Mouse (Mus musculus) heart, postnatal 0 days (tissue): ENCODE measurements at regions not wholly inside any gene's neighbourhood (a gene's known extent, or its start where the extent isn't known, plus 50 kb on each side); places are given as distances from the start of the nearest gene placed in this dataset.

Source experiments
- ATAC-seq: fragments of 200-750 bp; cut with Nextera tagmentation; 2 replicates; pipeline ENCODE4 v1.8.0; 2017; ENCODE audit warnings: low read depth, moderate number of reproducible peaks, moderate library complexity; ENCODE audit not compliant: insufficient read depth
- DNase-seq: peaks from one replicate; pipeline ENCODE4 v3.0.0-alpha.2; 2016; ENCODE audit warnings: low spot score
- H3K27ac ChIP-seq: fragments of 300-500 bp; sonication (generic); 2 replicates; pipeline ENCODE4 v1.5.1; 2014; ENCODE audit warnings: low read depth, mild to moderate bottlenecking
- H3K27me3 ChIP-seq: fragments of 300-500 bp; sonication (generic); 2 replicates; pipeline ENCODE4 v1.6.1; 2014; ENCODE audit warnings: low read length, mixed read lengths; ENCODE audit not compliant: control insufficient read depth, insufficient read depth
- H3K36me3 ChIP-seq: fragments of 300-500 bp; sonication (generic); replicated peaks from 2 replicates; pipeline ENCODE4 v1.6.1; 2014; ENCODE audit warnings: low read length, mixed read lengths; ENCODE audit not compliant: control insufficient read depth, insufficient read depth
- H3K4me1 ChIP-seq: fragments of 300-500 bp; sonication (generic); 2 replicates; pipeline ENCODE4 v1.6.1; 2014; ENCODE audit warnings: antibody characterized with exemption; ENCODE audit not compliant: control insufficient read depth, insufficient read depth
- H3K4me2 ChIP-seq: fragments of 300-500 bp; sonication (generic); 2 replicates; pipeline ENCODE4 v1.6.1; 2014; ENCODE audit warnings: low read depth, mild to moderate bottlenecking, low read length, moderate library complexity
- H3K4me3 ChIP-seq: fragments of 300-500 bp; sonication (generic); 2 replicates; pipeline ENCODE4 v1.5.1; 2014; ENCODE audit warnings: low read depth, low read length
- H3K9ac ChIP-seq: fragments of 300-500 bp; sonication (generic); replicated peaks from 2 replicates; pipeline ENCODE4 v1.6.1; 2014; ENCODE audit warnings: low read depth, low read length, mixed read lengths
- H3K9me3 ChIP-seq: fragments of 300-500 bp; sonication (generic); replicated peaks from 2 replicates; pipeline ENCODE4 v1.6.1; 2016; ENCODE audit warnings: low read length; ENCODE audit not compliant: control insufficient read depth
- CTCF ChIP-seq: IDR thresholded peaks from 2 replicates; pipeline ENCODE4 v1.5.1; 2016; ENCODE audit warnings: antibody characterized with exemption, control low read depth, low read depth
- EP300 ChIP-seq: IDR thresholded peaks from 2 replicates; pipeline ENCODE4 v1.6.1; 2016; ENCODE audit warnings: antibody characterized with exemption, low read depth
- WGBS: fragments of 180-500 bp; shearing (Covaris S2); extraction: QIAGEN DNeasy Blood & Tissue Kit; methylation state at CpG from one replicate; pipeline ENCODE4 v1.1.7; 2014; 5-methylcytosine and 5-hydroxymethylcytosine counted together

GRCm38 (mm10) chr9:92907102-92907501 is 365.1 kb downstream of the Plod2 start:
- DNase-seq (no peak), ATAC-seq (no peak)
- Histone ChIP-seq H3K9ac (no peak overlapping the region), H3K36me3 (no peaks in the 10 kb centered on the region), H3K9me3 (no peaks in the 10 kb centered on the region), H3K27me3 (no peaks in the 10 kb centered on the region), H3K4me2 (no peak overlapping the region), H3K4me3 (no peak overlapping the region), H3K27ac (no peak overlapping the region), H3K4me1 (no peaks in the 10 kb centered on the region)
- TF ChIP-seq EP300 (no peak), CTCF (no peak)

GRCm38 (mm10) chr9:92919396-92919795 is 377.4 kb downstream of the Plod2 start:
- WGBS: 67% methylated on average over 1 of the region's 1 CpGs

GRCm38 (mm10) chr9:92930231-92930966 is 388.4 kb downstream of the Plod2 start:
- TF ChIP-seq CTCF: no peak
- no peak for TF ChIP-seq EP300
- no peak for DNase-seq
- 65% methylated on average over 6 of the region's 6 CpGs for WGBS
- Histone ChIP-seq H3K9ac (no peak overlapping the region), H3K4me2 (no peak overlapping the region), H3K36me3 (no peaks in the 10 kb centered on the region), H3K27me3 (no peaks in the 10 kb centered on the region), H3K9me3 (peaks cover 6% of the 10 kb centered on the region; the same call in 1 of the 2 replicates), H3K4me3 (no peak overlapping the region), H3K4me1 (no peaks in the 10 kb centered on the region), H3K27ac (no peak overlapping the region)
- ATAC-seq: no peak

More at GRCm38 (mm10) chr9:92919396-92919795, 377.4 kb downstream of the Plod2 start:
- DNase-seq: no peak
- H3K9me3 ChIP-seq: no peaks in the 10 kb centered on the region
- no peak overlapping the region for H3K4me2 ChIP-seq
- ATAC-seq: no peak
- no peak overlapping the region for H3K27ac ChIP-seq
- no peaks in the 10 kb centered on the region for H3K36me3 ChIP-seq
- H3K9ac ChIP-seq: no peak overlapping the region
- TF ChIP-seq CTCF: no peak
- no peak for TF ChIP-seq EP300
- H3K4me1 ChIP-seq: no peaks in the 10 kb centered on the region
- H3K27me3 ChIP-seq: no peaks in the 10 kb centered on the region
- no peak overlapping the region for H3K4me3 ChIP-seq

- TF ChIP-seq EP300 (no peak), CTCF (no peak)
- Histone ChIP-seq H3K4me2 (no peak overlapping the region), H3K36me3 (no peaks in the 10 kb centered on the region), H3K4me3 (no peak overlapping the region), H3K27me3 (no peaks in the 10 kb centered on the region), H3K9ac (no peak overlapping the region), H3K4me1 (no peaks in the 10 kb centered on the region), H3K27ac (no peak overlapping the region), H3K9me3 (peaks cover 6% of the 10 kb centered on the region; the same call in 1 of the 2 replicates)
- 59% methylated on average over 1 of the region's 1 CpGs for WGBS
- DNase-seq (no peak), ATAC-seq (no peak)
These were observed 395.8 kb downstream of the Plod2 start for GRCm38 (mm10) chr9:92937802-92938201.

- DNase-seq (no peak), ATAC-seq (no peak)
- H3K4me3 ChIP-seq: no peak overlapping the region
These were observed 408.1 kb downstream of the Plod2 start for GRCm38 (mm10) chr9:92950092-92950491.

GRCm38 (mm10) chr9:92963275-92963674 is 421.3 kb downstream of the Plod2 start:
- Histone ChIP-seq H3K36me3 (no peaks in the 10 kb centered on the region), H3K9ac (no peak overlapping the region), H3K9me3 (no peaks in the 10 kb centered on the region), H3K27me3 (no peaks in the 10 kb centered on the region), H3K4me3 (no peak overlapping the region), H3K27ac (no peak overlapping the region), H3K4me2 (no peak overlapping the region), H3K4me1 (no peaks in the 10 kb centered on the region)
- TF ChIP-seq CTCF (no peak), EP300 (no peak)
- ATAC-seq (no peak), DNase-seq (no peak)
- 81% methylated on average over 1 of the region's 1 CpGs for WGBS

More at GRCm38 (mm10) chr9:92950092-92950491, 408.1 kb downstream of the Plod2 start:
- Histone ChIP-seq H3K9me3 (no peaks in the 10 kb centered on the region), H3K27me3 (no peaks in the 10 kb centered on the region), H3K4me1 (no peaks in the 10 kb centered on the region), H3K4me2 (no peak overlapping the region), H3K9ac (no peak overlapping the region), H3K36me3 (no peaks in the 10 kb centered on the region), H3K27ac (no peak overlapping the region)
- TF ChIP-seq CTCF: peak; percentile 27
- no peak for TF ChIP-seq EP300
